8 mouse cellular contexts compared by ENCODE assay signal in genomic region chr10:58813081-58813800, GRCm38 (mm10). TPM values are rescaled to one million over a fixed set of nuclear protein-coding genes. Genes with fewer than 3 reads are reported as not detected.
DNase-seq lines count a peak whose midpoint lies in the region; ATAC-seq and TF ChIP-seq lines count a peak whose summit lies in the region.

Gene Sh3rf3, plus strand, starts transcription at chr10:58813359.

- peak within 1 kb of the TSS; percentile 99 for H3K4me2 ChIP-seq in forebrain, embryonic 13.5 days
- peak within 1 kb of the TSS; percentile 100 for H3K4me2 ChIP-seq in hindbrain, embryonic 15.5 days
- H3K4me2 ChIP-seq in midbrain, embryonic 11.5 days, result peak within 1 kb of the TSS; percentile 100

- peak; percentile 60 for ATAC-seq in forebrain, embryonic 13.5 days
- ATAC-seq in hindbrain, embryonic 15.5 days (ENCODE audit: low FRiP score, low read depth), result peak; percentile 55
- peak; percentile 49 for ATAC-seq in midbrain, embryonic 11.5 days (ENCODE audit: low FRiP score)

- H3K4me1 ChIP-seq in forebrain, embryonic 13.5 days, result peaks cover 35% of the 10 kb centered on the region
- H3K4me1 ChIP-seq in hindbrain, embryonic 15.5 days (replicated peaks), result peaks cover 17% of the 10 kb centered on the region
- H3K4me1 ChIP-seq in midbrain, embryonic 11.5 days (ENCODE audit: control insufficient read depth, insufficient read depth, low read length), result peaks cover 10% of the 10 kb centered on the region
- H3K4me1 ChIP-seq in small intestine, adult 2 months (ENCODE audit: control insufficient read depth, insufficient read depth, insufficient read length, low read length), result no peaks in the 10 kb centered on the region

- H3K36me3 ChIP-seq in forebrain, embryonic 13.5 days (ENCODE audit: poor library complexity, severe bottlenecking), result no peaks in the 10 kb centered on the region
- no peaks in the 10 kb centered on the region for H3K36me3 ChIP-seq in hindbrain, embryonic 15.5 days
- H3K36me3 ChIP-seq in midbrain, embryonic 11.5 days (ENCODE audit: control insufficient read depth, insufficient read depth, low read length), result no peaks in the 10 kb centered on the region
- H3K36me3 ChIP-seq in small intestine, adult 2 months (ENCODE audit: control insufficient read depth, insufficient read depth, low read length), result no peaks in the 10 kb centered on the region

- H3K9me3 ChIP-seq in forebrain, embryonic 13.5 days (replicated peaks), result no peaks in the 10 kb centered on the region
- no peaks in the 10 kb centered on the region for H3K9me3 ChIP-seq in hindbrain, embryonic 15.5 days
- no peaks in the 10 kb centered on the region for H3K9me3 ChIP-seq in midbrain, embryonic 11.5 days (ENCODE audit: control insufficient read depth, low read length)

- H3K4me3 ChIP-seq in forebrain, embryonic 13.5 days, result peak within 1 kb of the TSS; percentile 79
- peak within 1 kb of the TSS; percentile 53 for H3K4me3 ChIP-seq in hindbrain, embryonic 15.5 days
- H3K4me3 ChIP-seq in midbrain, embryonic 11.5 days (ENCODE audit: low read depth, low read length), result peak within 1 kb of the TSS; percentile 64
- H3K4me3 ChIP-seq in small intestine, adult 2 months (ENCODE audit: low read depth, low read length), result peak within 1 kb of the TSS; percentile 57

- H3K27ac ChIP-seq in forebrain, embryonic 13.5 days, result peak within 1 kb of the TSS; percentile 84
- peak within 1 kb of the TSS; percentile 70 for H3K27ac ChIP-seq in hindbrain, embryonic 15.5 days (replicated peaks)
- no peak within 1 kb of the TSS for H3K27ac ChIP-seq in midbrain, embryonic 11.5 days (ENCODE audit: low read depth, low read length)
- H3K27ac ChIP-seq in small intestine, adult 2 months (ENCODE audit: insufficient read depth, low read depth, low read length), result no peak within 1 kb of the TSS

- peak within 1 kb of the TSS; percentile 81 for H3K9ac ChIP-seq in forebrain, embryonic 13.5 days
- H3K9ac ChIP-seq in hindbrain, embryonic 15.5 days, result peak within 1 kb of the TSS; percentile 67
- peak within 1 kb of the TSS; percentile 52 for H3K9ac ChIP-seq in midbrain, embryonic 11.5 days (ENCODE audit: low read length)

- WGBS in forebrain, embryonic 13.5 days, result under 1% methylated on average over 68 of the region's 79 CpGs
- WGBS in hindbrain, embryonic 15.5 days, result under 1% methylated on average over 75 of the region's 79 CpGs
- WGBS in midbrain, embryonic 11.5 days, result under 1% methylated on average over 69 of the region's 79 CpGs
- 2% methylated on average over 79 of the region's 79 CpGs for WGBS in small intestine, adult 2 months

- no peak for TF ChIP-seq POLR2A in brain, embryonic 14.5 days (IDR thresholded peaks at IDR 0.05; ENCODE audit: borderline replicate concordance, extremely low read depth, insufficient read depth, insufficient read length, poor library complexity, severe bottlenecking)
- TF ChIP-seq POLR2A in small intestine, adult 2 months (IDR thresholded peaks at IDR 0.05; ENCODE audit: low read depth, low read length), result no peak

- H3K27me3 ChIP-seq in forebrain, embryonic 13.5 days, result peaks cover 25% of the 10 kb centered on the region
- H3K27me3 ChIP-seq in hindbrain, embryonic 15.5 days, result 0 out of 2 replicates have a peak, but pooled peaks cover 7% of the 10 kb centered on the region
- peaks cover 25% of the 10 kb centered on the region for H3K27me3 ChIP-seq in midbrain, embryonic 11.5 days (ENCODE audit: control insufficient read depth, insufficient read depth, low read length)
- peaks cover 12% of the 10 kb centered on the region; the same call in 1 of the 2 replicates for H3K27me3 ChIP-seq in small intestine, adult 2 months (ENCODE audit: control insufficient read depth, insufficient read depth, low read length)

- TF ChIP-seq CTCF in brain, embryonic 14.5 days (IDR thresholded peaks at IDR 0.05; ENCODE audit: borderline replicate concordance, extremely low read depth, insufficient read depth, insufficient read length), result no peak
- TF ChIP-seq CTCF in small intestine, adult 2 months (IDR thresholded peaks at IDR 0.05; ENCODE audit: extremely low read depth, insufficient read length, insufficient replicate concordance, low read depth, low read length), result no peak

- intact Hi-C loops in left cerebral cortex, postnatal 4 days (cut with DNase I), result loop anchor here (5.0 to 10.0 kb wide), 5 partner anchors 94 to 474 kb away; no protein-coding TSS in a partner anchor

- DNase-seq in NIH3T3 (ENCODE audit: low read depth), result peak; percentile 81
- peak; percentile 61 for DNase-seq in brain, embryonic 14.5 days (ENCODE audit: low read depth)
- peak; percentile 36 for DNase-seq in left cerebral cortex, postnatal 4 days
- DNase-seq in midbrain, embryonic 11.5 days (ENCODE audit: low spot score, missing footprints), result no peak
- DNase-seq in MN1 (ENCODE audit: low spot score), result no peak

RNA-seq across cellular contexts. Expression of gene Sh3rf3, which starts in this region (rescaled TPM):
- polyA plus RNA-seq in brain, embryonic 14.5 days (2012; rRNA removed), result 10.4 and 15.0 TPM in 2 replicates
- polyA plus RNA-seq in forebrain, embryonic 13.5 days (2015; fragmentation: Nextera tagmentation; extraction: Ambion mirVana), result 6.1 TPM in 2 replicates
- 3.2 and 4.4 TPM in 2 replicates for polyA plus RNA-seq in hindbrain, embryonic 15.5 days (2015; fragmentation: Nextera tagmentation; extraction: Ambion mirVana)
- 100 to 1,000 TPM in 1 of 2 experiments, 10 to 100 TPM in 1; 99.5 to 101 TPM for total RNA-seq in left cerebral cortex, postnatal 4 days (2021)
- polyA plus RNA-seq in midbrain, embryonic 11.5 days (2014; fragmentation: Nextera tagmentation; extraction: Ambion mirVana), result 0.46 and 0.51 TPM in 2 replicates
- 0.44 and 0.46 TPM in 2 replicates for polyA plus RNA-seq in small intestine, adult 2 months (2012; rRNA removed)

Comparison
In these comparisons a context has a peak if more than half of its experiments do, and no peak if none do; other contexts are left out.
1. Peak in ATAC-seq, H3K4me3 ChIP-seq, H3K9ac ChIP-seq and H3K4me2 ChIP-seq in midbrain, embryonic 11.5 days; RNA of the gene not detected or under 1 TPM.
2. DNase-seq: peak in NIH3T3 (single experiment), brain, embryonic 14.5 days (single experiment) and left cerebral cortex, postnatal 4 days (single experiment); none in midbrain, embryonic 11.5 days (single experiment) and MN1 (single experiment).
3. H3K27ac ChIP-seq: peak in forebrain, embryonic 13.5 days (single experiment) and hindbrain, embryonic 15.5 days (single experiment); none in midbrain, embryonic 11.5 days (single experiment) and small intestine, adult 2 months (single experiment).
4. Peak in every context shown above with its lines, with median percentiles within 50 percentile points of each other: ATAC-seq, H3K4me2 ChIP-seq, H3K4me3 ChIP-seq and H3K9ac ChIP-seq.